Mouse (Mus musculus) liver, embryonic 13.5 days (tissue): ENCODE data around the gene Elac2. TPM values are rescaled to one million over a fixed set of nuclear protein-coding genes. Genes with fewer than 3 reads are reported as not detected.
A peak's percentile ranks its signal among the peaks of the same experiment; 100 is the strongest.

ENCODE experiments used
- ATAC-seq: fragments of 200-750 bp; cut with Nextera tagmentation; 2 replicates; pipeline ENCODE4 v1.8.0; 2017; ENCODE audit warnings: low read depth, mild to moderate bottlenecking, moderate number of reproducible peaks, moderate library complexity
- DNase-seq: peaks from one replicate; pipeline ENCODE4 v3.0.0; 2022
- H3K27ac ChIP-seq: fragments of 300-500 bp; sonication (generic); 2 replicates; pipeline ENCODE4 v1.5.1; 2015; ENCODE audit warnings: moderate library complexity, mild to moderate bottlenecking, inconsistent platforms
- H3K27me3 ChIP-seq: fragments of 300-500 bp; sonication (generic); 2 replicates; pipeline ENCODE4 v1.6.1; 2015; ENCODE audit warnings: mild to moderate bottlenecking, inconsistent platforms
- H3K36me3 ChIP-seq: fragments of 300-500 bp; sonication (generic); 2 replicates; pipeline ENCODE4 v1.6.1; 2015; ENCODE audit warnings: mild to moderate bottlenecking, inconsistent platforms
- H3K4me1 ChIP-seq: fragments of 300-500 bp; sonication (generic); replicated peaks from 2 replicates; pipeline ENCODE4 v1.6.1; 2015; ENCODE audit warnings: inconsistent platforms
- H3K4me2 ChIP-seq: fragments of 300-500 bp; sonication (generic); 2 replicates; pipeline ENCODE4 v1.6.1; 2015; ENCODE audit warnings: inconsistent platforms, mild to moderate bottlenecking, moderate library complexity
- H3K4me3 ChIP-seq: fragments of 300-500 bp; sonication (generic); replicated peaks from 2 replicates; pipeline ENCODE4 v1.5.1; 2015; ENCODE audit warnings: mild to moderate bottlenecking, inconsistent platforms
- H3K9ac ChIP-seq: fragments of 300-500 bp; sonication (generic); 2 replicates; pipeline ENCODE4 v1.6.1; 2015; ENCODE audit warnings: mild to moderate bottlenecking, inconsistent platforms
- H3K9me3 ChIP-seq: fragments of 300-500 bp; sonication (generic); replicated peaks from 2 replicates; pipeline ENCODE4 v1.6.1; 2016; ENCODE audit warnings: inconsistent platforms
- WGBS: fragments of 180-500 bp; shearing (Covaris S2); methylation state at CpG from one replicate; pipeline ENCODE4 v1.1.7; 2015; ENCODE audit not compliant: insufficient replicate concordance; 5-methylcytosine and 5-hydroxymethylcytosine counted together
- polyA plus RNA-seq: library from polyadenylated mRNA; unstranded; fragments of >200 nt; fragmentation: Nextera tagmentation; extraction: Ambion mirVana; gene quantifications from 2 replicates; pipeline ENCODE4 v1.2.1, GENCODE M21; 2015

Gene Elac2
- 22.0 and 23.9 TPM in 2 replicates for polyA plus RNA-seq

DNA sequence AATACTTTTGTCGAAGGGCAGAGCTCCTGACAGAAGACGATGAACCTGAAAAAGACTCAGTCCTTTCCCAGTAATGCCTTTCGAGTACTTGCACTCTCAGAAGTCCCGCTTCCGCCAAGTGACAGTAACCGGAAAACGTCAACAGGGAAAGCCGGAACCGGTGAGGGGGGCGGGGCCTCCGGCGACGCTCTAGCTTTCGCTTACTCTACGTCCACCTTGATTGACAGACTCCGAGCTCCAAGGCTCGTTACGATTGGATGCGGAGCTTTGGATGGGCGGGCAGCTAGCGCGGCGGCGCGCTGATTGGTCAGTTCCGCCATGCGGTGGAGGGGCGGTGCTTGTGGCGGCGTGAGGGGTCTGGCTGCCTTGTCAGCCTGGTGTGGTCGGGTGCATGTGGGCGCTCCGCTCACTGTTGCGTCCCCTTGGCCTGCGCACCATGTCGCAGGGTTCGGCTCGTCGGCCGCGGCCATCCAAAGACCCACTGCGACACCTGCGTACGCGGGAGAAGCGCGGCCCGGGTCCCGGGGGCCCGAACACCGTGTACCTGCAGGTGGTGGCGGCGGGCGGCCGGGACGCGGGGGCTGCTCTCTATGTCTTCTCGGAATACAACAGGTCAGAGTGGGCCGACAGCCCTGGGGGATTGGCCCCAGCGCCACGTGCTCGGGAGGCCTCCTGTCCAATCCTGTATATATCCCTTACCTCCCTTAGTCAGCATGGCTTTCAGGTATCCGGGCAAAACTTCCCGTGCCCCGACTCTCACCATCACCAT is at the start of gene Elac2:
Gene Elac2, plus strand, starts transcription at position 319 of the 769 bp plus-strand sequence.
- peak within 1 kb of the TSS; percentile 90 for H3K9ac ChIP-seq

DNA sequence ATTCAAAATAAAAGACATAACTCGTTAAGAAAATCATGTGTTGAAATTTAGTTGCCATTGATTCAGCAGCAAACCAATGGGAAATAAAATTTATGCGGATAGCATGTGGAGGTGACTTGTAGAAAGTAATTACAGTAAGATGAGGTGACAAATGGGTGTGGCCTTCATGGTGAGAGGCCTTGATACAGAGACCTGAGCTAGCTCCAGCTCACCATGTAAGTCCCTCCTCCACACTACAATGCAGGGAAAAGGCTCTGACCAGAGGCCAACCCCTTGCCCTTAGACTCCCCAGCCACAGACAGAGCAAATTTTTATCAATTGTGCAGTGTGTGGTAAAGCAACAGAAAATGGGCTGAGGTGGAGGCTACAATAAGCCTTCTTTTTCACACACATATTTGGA is 49.7 kb upstream of the Elac2 start:
- H3K36me3 ChIP-seq = no peaks in the 10 kb centered on the region
- ATAC-seq = peak; percentile 58
- H3K27ac ChIP-seq = 0 out of 2 replicates have a peak overlapping the region, but pooled peaks have one; percentile 47
- 70% methylated on average over 2 of the region's 2 CpGs for WGBS
- no peaks in the 10 kb centered on the region for H3K9me3 ChIP-seq
- no peak overlapping the region for H3K4me2 ChIP-seq
- H3K27me3 ChIP-seq = 0 out of 2 replicates have a peak, but pooled peaks cover under 1% of the 10 kb centered on the region
- DNase-seq = no peak
- H3K4me3 ChIP-seq = no peak overlapping the region
- peaks cover 66% of the 10 kb centered on the region for H3K4me1 ChIP-seq
- H3K9ac ChIP-seq = no peak overlapping the region

More for the DNA sequence above, at the start of gene Elac2:
- ATAC-seq (peak; percentile 99), DNase-seq (peak; percentile 98)
- Histone ChIP-seq H3K9me3 (no peaks in the 10 kb centered on the region), H3K4me2 (peak within 1 kb of the TSS; percentile 94), H3K36me3 (peaks cover 26% of the 10 kb centered on the region), H3K27ac (peak within 1 kb of the TSS; percentile 62), H3K4me1 (peaks cover 23% of the 10 kb centered on the region), H3K4me3 (peak within 1 kb of the TSS; percentile 94), H3K27me3 (peaks cover 3% of the 10 kb centered on the region; the same call in 1 of the 2 replicates)
- WGBS = under 1% methylated on average over 65 of the region's 65 CpGs

DNA sequence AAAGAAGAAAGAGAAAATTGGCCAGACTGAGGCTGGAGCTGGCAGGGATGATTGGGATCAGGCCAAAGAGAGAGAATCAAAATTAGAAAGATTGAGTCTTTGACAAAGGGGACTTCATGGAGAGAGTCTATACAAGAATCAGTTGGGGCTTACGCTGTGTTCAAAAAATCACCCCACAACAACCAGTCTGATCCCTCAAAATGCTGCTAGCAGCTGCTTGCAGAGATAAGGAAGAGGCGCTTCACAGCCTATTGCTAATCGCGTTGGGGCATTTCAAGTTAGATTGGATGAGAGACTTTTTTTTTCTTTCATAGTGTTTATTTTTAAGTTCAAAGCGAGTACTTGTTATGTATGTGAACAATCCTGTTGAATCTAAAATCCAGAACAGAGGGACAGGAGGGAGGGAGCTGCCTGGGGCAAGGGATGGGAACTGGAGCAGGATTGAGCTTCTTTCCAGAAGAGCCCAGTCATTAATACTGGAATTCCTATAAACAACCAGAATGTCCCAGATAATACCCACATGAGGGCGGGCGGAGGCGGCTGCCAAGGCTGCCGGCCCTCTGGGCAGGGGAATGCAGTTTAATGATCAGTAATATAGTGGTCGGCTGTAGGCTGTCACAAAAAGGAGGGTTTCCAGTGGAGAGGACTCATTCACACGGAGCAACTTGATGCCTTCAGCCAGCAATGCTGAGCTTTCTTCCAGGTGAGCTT is 47.6 kb upstream of the Elac2 start:
- ATAC-seq = peak; percentile 96
- Histone ChIP-seq H3K4me3 (peak overlapping the region; percentile 35), H3K4me2 (peak overlapping the region; percentile 62)

DNA sequence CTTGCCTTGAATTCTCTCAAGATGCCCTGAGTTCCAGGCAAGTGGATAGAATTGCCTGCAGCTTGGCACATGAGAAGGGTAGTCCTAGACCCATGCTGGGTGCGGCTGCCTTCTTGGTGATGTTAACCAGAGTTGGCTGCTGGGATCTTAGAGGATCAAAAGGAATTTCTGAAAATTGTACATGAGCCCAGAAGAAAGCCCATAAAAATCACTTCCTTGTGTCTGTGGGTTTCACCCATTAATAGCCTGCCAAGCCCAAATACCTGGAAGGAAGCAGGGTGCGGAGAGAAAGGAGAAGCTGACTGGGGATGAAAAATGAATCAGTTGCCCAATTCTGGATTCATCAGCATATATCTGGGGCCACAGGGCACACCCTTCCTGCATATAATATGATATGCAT is 41.6 kb upstream of the Elac2 start:
- Histone ChIP-seq H3K36me3 (no peaks in the 10 kb centered on the region), H3K9ac (no peak overlapping the region), H3K27me3 (peaks cover 11% of the 10 kb centered on the region; the same call in 1 of the 2 replicates), H3K4me3 (no peak overlapping the region), H3K9me3 (no peaks in the 10 kb centered on the region), H3K4me1 (peaks cover 4% of the 10 kb centered on the region), H3K4me2 (no peak overlapping the region), H3K27ac (no peak overlapping the region)
- DNase-seq = no peak
- no peak for ATAC-seq
- 58% methylated on average over 2 of the region's 2 CpGs for WGBS

More for the DNA sequence above, 47.6 kb upstream of the Elac2 start:
- WGBS = 30% methylated on average over 11 of the region's 11 CpGs
- H3K9me3 ChIP-seq = no peaks in the 10 kb centered on the region
- no peaks in the 10 kb centered on the region for H3K36me3 ChIP-seq
- peaks cover 46% of the 10 kb centered on the region for H3K4me1 ChIP-seq
- peak overlapping the region; percentile 63 for H3K9ac ChIP-seq
- peak overlapping the region; percentile 90 for H3K27ac ChIP-seq
- DNase-seq = peak; percentile 64
- 0 out of 2 replicates have a peak, but pooled peaks cover 2% of the 10 kb centered on the region for H3K27me3 ChIP-seq

DNA sequence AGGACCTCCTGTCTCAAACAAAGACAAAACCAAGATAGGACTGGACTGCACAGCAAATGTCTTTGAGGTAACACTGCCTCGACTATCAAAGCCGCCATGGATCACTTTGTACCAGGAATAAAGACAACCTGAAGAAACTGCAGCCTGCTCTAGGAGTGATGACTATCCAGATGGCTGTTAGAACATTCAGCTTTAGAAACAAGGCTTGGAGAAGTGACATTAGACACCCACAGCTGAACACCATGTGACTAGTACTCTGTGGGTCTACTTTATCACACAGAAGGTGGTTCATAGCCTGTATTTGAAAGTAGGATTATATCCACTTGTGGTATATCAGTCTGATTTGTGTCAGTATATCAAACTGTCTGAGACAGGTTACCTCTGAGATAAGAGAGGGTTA is 37.6 kb upstream of the Elac2 start:
- no peaks in the 10 kb centered on the region for H3K36me3 ChIP-seq
- DNase-seq (no peak), ATAC-seq (no peak)
- H3K4me1 ChIP-seq = no peaks in the 10 kb centered on the region
- no peak overlapping the region for H3K9ac ChIP-seq
- no peak overlapping the region for H3K4me3 ChIP-seq
- H3K27ac ChIP-seq = no peak overlapping the region
- WGBS = 76% methylated on average over 2 of the region's 2 CpGs
- no peaks in the 10 kb centered on the region for H3K9me3 ChIP-seq
- H3K27me3 ChIP-seq = peaks cover 9% of the 10 kb centered on the region; the same call in 1 of the 2 replicates
- no peak overlapping the region for H3K4me2 ChIP-seq

DNA sequence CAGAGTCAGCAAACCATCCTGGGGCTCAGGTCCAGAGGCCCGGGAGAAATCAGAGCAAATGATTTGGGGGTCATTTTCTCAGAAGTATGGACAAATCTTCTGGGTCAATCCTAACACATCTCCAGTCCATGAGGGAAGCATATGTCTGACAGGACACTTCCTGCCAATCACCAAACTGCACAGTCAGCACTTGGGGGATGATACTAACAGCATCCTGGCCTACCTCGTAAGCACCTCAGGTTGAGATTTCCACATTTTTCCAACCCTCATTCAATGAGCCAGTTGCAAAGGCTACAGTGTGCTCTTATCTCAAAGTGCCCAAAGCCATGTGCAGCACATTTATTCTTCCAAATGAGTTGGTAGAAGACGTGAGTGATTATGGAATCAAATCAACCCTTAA is 29.1 kb upstream of the Elac2 start:
- 69% methylated on average over 3 of the region's 3 CpGs for WGBS
- H3K4me3 ChIP-seq = no peak overlapping the region
- H3K9me3 ChIP-seq = no peaks in the 10 kb centered on the region
- H3K4me2 ChIP-seq = no peak overlapping the region
- H3K4me1 ChIP-seq = peaks cover 16% of the 10 kb centered on the region
- ATAC-seq (no peak), DNase-seq (no peak)
- H3K27me3 ChIP-seq = no peaks in the 10 kb centered on the region
- H3K36me3 ChIP-seq = no peaks in the 10 kb centered on the region
- no peak overlapping the region for H3K27ac ChIP-seq
- H3K9ac ChIP-seq = no peak overlapping the region

DNA sequence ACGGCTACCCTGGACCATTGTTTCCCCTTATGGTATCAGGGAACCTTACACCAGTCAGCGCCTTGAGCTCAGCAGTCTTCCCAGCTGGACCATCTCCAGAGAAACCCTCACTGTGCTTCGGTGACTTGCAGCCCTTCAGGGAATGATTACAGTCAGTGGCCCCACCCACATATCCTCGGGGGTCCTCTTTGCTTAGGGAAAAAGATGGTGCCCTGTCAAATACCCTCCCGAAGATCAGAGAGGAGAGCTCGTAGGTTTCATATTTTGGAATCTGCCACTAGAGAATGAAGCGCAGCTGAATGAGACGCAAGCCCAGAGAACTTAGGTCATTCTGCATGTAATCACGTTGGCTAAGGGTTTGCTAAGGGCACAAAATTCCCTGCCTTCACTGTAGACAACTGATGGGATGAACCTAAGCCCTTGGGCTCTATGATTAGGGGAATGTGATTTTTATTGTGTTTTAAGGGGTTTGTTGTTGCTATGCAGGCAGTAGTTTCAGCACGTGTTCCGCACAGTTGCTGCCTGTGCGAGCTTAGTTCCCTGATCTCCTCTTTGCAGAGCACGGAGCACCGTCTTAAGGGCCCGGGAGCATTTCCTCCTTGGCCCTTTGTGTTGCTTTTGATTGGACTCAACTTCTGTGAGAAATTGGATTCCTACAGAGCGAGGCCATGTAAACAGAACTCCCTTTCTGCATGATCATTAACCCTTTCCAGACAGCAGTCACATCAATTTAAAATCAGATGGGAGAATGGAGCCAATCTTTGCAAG is 21.7 kb upstream of the Elac2 start:
- H3K9me3 ChIP-seq = no peaks in the 10 kb centered on the region
- H3K9ac ChIP-seq = no peak overlapping the region
- no peak overlapping the region for H3K27ac ChIP-seq
- H3K36me3 ChIP-seq = no peaks in the 10 kb centered on the region
- DNase-seq = no peak
- peaks cover 47% of the 10 kb centered on the region for H3K27me3 ChIP-seq
- 0 out of 2 replicates have a peak overlapping the region, but pooled peaks have one; percentile 12 for H3K4me2 ChIP-seq
- no peak for ATAC-seq
- 29% methylated on average over 16 of the region's 16 CpGs for WGBS
- H3K4me1 ChIP-seq = peaks cover 28% of the 10 kb centered on the region
- no peak overlapping the region for H3K4me3 ChIP-seq

DNA sequence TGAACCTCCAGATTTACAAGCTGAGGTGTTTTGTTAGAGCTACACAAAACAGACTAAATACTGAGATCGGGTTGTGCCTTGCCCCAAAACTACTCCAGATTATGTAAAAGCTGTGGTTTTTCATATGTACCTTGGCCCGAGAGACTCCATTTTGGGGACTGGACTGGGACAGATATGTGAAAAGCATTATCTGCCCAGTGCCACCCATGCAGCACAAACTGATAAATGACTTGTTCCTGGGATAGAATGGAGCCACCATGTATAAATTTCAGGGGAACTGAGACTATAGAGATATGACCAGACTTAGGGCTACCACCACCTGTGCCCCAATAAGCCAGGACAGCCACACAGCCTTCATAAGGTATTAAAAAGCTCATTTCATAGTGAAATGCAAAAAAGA is 16.2 kb upstream of the Elac2 start:
- H3K9ac ChIP-seq = no peak overlapping the region
- no peak overlapping the region for H3K4me3 ChIP-seq
- peak; percentile 66 for DNase-seq
- no peak overlapping the region for H3K4me2 ChIP-seq
- ATAC-seq = peak; percentile 98
- peaks cover 33% of the 10 kb centered on the region for H3K27me3 ChIP-seq
- WGBS = 17% methylated on average over 2 of the region's 2 CpGs
- no peaks in the 10 kb centered on the region for H3K9me3 ChIP-seq
- peaks cover 41% of the 10 kb centered on the region for H3K4me1 ChIP-seq
- no peaks in the 10 kb centered on the region for H3K36me3 ChIP-seq
- H3K27ac ChIP-seq = peak overlapping the region; percentile 65

DNA sequence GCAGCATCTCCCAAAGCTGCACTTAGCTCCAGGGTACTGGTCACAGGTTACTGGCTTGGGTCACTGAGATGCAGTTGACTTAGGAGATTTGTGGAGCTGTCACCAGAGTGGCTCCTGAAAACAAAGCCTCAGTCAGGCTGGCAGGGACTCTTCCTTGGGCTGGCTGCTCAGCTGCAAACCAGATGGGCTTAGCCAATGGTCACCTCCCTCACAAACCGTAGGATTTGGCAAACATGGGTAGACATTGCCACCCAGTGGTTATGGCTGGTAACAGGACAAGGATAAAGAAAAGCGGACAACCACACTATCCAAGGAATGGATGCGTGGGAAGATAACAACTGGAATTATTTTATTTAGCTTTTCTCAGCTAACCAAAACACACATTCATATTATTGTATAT is 10.3 kb upstream of the Elac2 start:
- 7% methylated on average over 3 of the region's 3 CpGs for WGBS
- no peak overlapping the region for H3K4me2 ChIP-seq
- peak; percentile 43 for DNase-seq
- H3K27ac ChIP-seq = no peak overlapping the region
- ATAC-seq = peak; percentile 39; the same call in 1 of the 2 replicates
- H3K9me3 ChIP-seq = no peaks in the 10 kb centered on the region
- peaks cover 13% of the 10 kb centered on the region; the same call in 1 of the 2 replicates for H3K27me3 ChIP-seq
- H3K36me3 ChIP-seq = no peaks in the 10 kb centered on the region
- H3K4me1 ChIP-seq = peaks cover 28% of the 10 kb centered on the region
- H3K4me3 ChIP-seq = no peak overlapping the region
- no peak overlapping the region for H3K9ac ChIP-seq

DNA sequence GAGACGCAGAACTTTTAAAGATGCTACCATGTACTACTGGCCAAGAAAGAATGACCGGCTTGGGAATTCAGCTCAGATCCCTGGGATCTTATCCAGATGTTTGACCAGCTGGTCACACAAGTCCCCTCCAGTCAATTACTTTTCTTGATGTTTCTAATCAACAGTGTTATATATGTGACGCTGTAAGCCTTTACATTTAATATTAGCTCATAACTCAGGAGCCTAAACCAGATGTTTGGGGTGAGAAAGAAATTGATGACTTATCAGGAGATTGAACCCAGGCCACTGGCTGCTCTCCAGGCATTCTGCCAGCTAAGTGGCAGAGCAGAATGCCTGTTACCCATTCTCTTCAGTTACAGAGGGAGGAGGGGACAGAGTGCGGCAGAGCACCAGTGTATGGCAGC is 9.9 kb upstream of the Elac2 start:
- Histone ChIP-seq H3K4me1 (peaks cover 23% of the 10 kb centered on the region), H3K9me3 (no peaks in the 10 kb centered on the region), H3K9ac (no peak overlapping the region), H3K27me3 (peaks cover 14% of the 10 kb centered on the region; the same call in 1 of the 2 replicates), H3K36me3 (no peaks in the 10 kb centered on the region), H3K4me2 (no peak overlapping the region), H3K4me3 (no peak overlapping the region), H3K27ac (no peak overlapping the region)
- WGBS = 65% methylated on average over 4 of the region's 4 CpGs
- no peak for DNase-seq
- no peak for ATAC-seq
